Mouse (Mus musculus): ENCODE data around the gene Khsrp. TPM values are rescaled to one million over a fixed set of nuclear protein-coding genes. Genes with fewer than 3 reads are reported as not detected.

The Khsrp gene
- 47.0 and 48.8 TPM in 2 replicates for polyA plus RNA-seq (2016; fragmentation: Nextera tagmentation; extraction: Ambion mirVana)

DNA sequence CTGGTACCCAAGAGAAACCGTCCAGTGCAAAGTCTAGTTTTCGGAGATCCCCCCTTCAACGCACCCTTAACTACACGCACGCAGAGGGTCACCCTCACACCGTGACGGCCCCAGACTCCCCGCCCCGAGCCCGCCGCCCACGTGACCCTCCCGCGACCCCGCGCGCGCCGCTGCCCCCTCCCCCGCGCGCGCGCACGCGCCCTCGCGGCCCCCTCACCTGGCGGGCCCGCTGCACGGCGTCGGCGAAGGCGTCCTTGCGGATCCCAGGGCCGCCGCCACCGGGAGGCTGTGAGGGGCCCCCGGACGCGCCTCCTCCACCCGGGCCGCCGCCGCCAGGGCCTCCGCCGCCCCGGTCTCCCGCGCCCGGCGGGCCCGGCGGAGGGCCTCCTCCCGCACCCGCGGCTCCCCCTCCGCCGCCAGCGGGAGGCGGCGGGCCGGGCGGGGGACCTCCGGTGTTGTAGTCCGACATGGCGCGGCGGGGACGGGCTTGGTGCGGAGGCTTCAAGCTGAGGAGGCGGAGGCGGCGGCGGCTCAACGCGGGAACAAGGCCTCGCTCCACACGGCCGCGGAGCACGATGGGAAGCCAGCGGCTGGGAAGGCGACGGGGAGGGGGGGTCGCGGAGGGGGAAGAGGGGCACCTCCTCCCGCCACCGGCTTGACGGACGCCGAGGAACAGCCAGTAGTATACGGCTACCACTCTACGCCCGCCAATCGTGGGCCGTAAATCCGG, at the start of gene Khsrp:
Gene Khsrp, minus strand, starts transcription at position 592 of the 730 bp plus-strand sequence.
- peak within 1 kb of the TSS; percentile 100 for H3K27ac ChIP-seq
- H3K27me3 ChIP-seq (ENCODE audit: low read depth, poor library complexity, severe bottlenecking) = no peaks in the 10 kb centered on the region
- peak within 1 kb of the TSS; percentile 90 for H3K4me3 ChIP-seq
- H3K36me3 ChIP-seq = peaks cover 35% of the 10 kb centered on the region
- peaks cover 18% of the 10 kb centered on the region for H3K4me1 ChIP-seq
- no peaks in the 10 kb centered on the region for H3K9me3 ChIP-seq (replicated peaks)
- WGBS = under 1% methylated on average over 83 of the region's 99 CpGs
- peak; percentile 95 for DNase-seq (ENCODE audit: low spot score)

DNA sequence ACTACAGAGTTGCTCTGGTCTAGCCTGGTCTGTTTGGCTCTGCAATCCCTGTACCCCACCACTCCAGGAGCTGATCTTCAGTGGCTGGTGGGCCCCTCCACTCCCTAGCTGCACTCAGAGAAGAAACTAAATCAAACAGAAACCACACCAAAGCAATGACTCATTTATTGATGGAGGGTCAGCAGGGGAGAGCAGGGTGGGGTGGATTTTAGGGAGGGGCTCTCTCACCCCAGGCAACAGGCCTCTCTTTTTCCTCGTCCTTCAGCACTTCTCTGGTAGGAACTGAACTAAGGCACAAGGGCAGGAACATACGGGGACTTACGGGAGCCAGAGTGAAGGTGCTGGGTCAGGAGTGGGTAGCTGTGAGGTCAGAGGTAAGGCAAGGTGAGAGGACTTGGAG, 48.6 kb upstream of the Khsrp start:
- H3K9me3 ChIP-seq (replicated peaks) = no peaks in the 10 kb centered on the region
- no peak overlapping the region for H3K4me3 ChIP-seq
- WGBS = 74% methylated on average over 3 of the region's 3 CpGs
- H3K27ac ChIP-seq = no peak overlapping the region
- H3K36me3 ChIP-seq = no peaks in the 10 kb centered on the region
- no peaks in the 10 kb centered on the region for H3K27me3 ChIP-seq (ENCODE audit: low read depth, poor library complexity, severe bottlenecking)
- DNase-seq (ENCODE audit: low spot score) = no peak
- H3K4me1 ChIP-seq = peaks cover 6% of the 10 kb centered on the region

DNA sequence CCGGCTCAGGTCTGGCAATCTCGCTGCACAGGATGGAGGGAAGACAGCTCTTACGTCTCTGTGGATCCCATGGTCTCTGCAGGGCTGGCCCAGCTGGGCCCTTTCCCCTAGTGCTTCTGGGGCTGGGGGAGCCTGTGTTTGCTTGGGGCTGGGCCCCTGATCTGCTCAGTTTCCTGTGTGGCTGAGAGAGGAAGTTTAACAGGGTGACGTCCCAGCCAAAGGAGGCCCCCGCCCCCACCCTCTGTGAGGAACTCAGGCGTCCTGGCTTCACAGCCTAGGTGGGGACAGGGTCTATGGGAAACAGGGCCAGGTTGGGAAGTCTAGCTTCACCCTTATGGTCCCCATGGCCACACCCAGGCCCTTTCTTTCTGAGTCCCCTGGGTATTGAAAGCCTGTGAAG, 47.0 kb upstream of the Khsrp start, which contains the start of gene Dennd1c:
Gene Dennd1c, minus strand, starts transcription at position 179 of the 400 bp plus-strand sequence.
- Histone ChIP-seq H3K27ac (no peak within 1 kb of the TSS), H3K36me3 (no peaks in the 10 kb centered on the region), H3K4me1 (peaks cover 6% of the 10 kb centered on the region), H3K4me3 (no peak within 1 kb of the TSS), H3K9me3 (replicated peaks) (no peaks in the 10 kb centered on the region), H3K27me3 (ENCODE audit: low read depth, poor library complexity, severe bottlenecking) (0 out of 2 replicates have a peak, but pooled peaks cover 8% of the 10 kb centered on the region)
- no peak for DNase-seq (ENCODE audit: low spot score)
- 52% methylated on average over 6 of the region's 6 CpGs for WGBS

DNA sequence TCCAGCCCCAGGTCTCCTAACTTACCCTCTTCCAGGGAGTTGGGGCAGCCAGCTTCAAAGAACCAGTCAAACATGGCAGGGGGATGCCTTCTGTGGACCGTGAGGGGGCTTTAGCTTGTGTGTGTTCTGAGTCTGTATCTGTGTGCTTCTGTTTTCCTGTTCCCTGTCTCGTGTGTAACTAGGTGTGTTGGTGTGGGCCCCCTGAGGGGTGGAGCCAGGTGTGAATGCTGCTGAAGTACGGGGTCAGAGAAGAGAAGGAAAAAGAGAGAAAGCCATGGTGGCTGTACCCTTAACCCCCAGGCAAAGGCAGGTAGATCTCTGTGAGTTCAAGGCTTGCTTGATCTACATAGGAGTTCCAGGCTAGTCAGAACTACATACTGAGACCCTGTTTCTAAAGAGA, 45.6 kb upstream of the Khsrp start:
- 47% methylated on average over 3 of the region's 3 CpGs for WGBS
- H3K27me3 ChIP-seq (ENCODE audit: low read depth, poor library complexity, severe bottlenecking) = peaks cover 16% of the 10 kb centered on the region
- no peak overlapping the region for H3K4me3 ChIP-seq
- no peak for DNase-seq (ENCODE audit: low spot score)
- H3K4me1 ChIP-seq = peaks cover 6% of the 10 kb centered on the region
- H3K36me3 ChIP-seq = no peaks in the 10 kb centered on the region
- H3K27ac ChIP-seq = no peak overlapping the region
- H3K9me3 ChIP-seq (replicated peaks) = no peaks in the 10 kb centered on the region

- DNase-seq (ENCODE audit: low spot score) = peak; percentile 42
- no peaks in the 10 kb centered on the region for H3K9me3 ChIP-seq (replicated peaks)
- peaks cover 7% of the 10 kb centered on the region for H3K4me1 ChIP-seq
- no peak overlapping the region for H3K27ac ChIP-seq
- 5% methylated on average over 11 of the region's 11 CpGs for WGBS
- H3K4me3 ChIP-seq = no peak overlapping the region
- H3K27me3 ChIP-seq (ENCODE audit: low read depth, poor library complexity, severe bottlenecking) = peaks cover 63% of the 10 kb centered on the region
- no peaks in the 10 kb centered on the region for H3K36me3 ChIP-seq
These were observed 39.4 kb upstream of the Khsrp start for GRCm38 (mm10) chr17:57070699-57071098.

DNA sequence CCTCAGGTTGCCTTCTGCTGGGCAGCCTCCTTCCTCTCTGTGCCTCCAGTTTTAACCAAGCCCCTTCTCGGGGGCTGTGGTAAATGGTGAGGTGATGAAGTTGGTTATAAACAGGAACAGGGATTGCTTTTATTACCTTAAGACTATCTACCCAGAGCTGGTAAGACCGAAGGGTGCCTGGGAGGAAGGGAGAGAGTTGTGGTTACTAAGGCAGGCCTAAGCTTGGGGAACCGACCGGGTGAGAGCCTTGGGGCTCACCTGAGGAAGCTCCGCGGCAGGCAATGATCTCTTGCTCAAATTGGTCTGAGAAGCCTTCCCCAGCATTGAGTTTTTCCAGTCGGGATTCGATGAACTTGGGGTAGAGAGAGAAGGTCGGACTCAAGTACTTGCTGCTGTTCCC, 39.0 kb upstream of the Khsrp start:
- H3K9me3 ChIP-seq (replicated peaks) = no peaks in the 10 kb centered on the region
- H3K27ac ChIP-seq = no peak overlapping the region
- peaks cover 68% of the 10 kb centered on the region for H3K27me3 ChIP-seq (ENCODE audit: low read depth, poor library complexity, severe bottlenecking)
- H3K4me3 ChIP-seq = no peak overlapping the region
- DNase-seq (ENCODE audit: low spot score) = no peak
- peaks cover 7% of the 10 kb centered on the region for H3K4me1 ChIP-seq
- H3K36me3 ChIP-seq = no peaks in the 10 kb centered on the region
- WGBS = 9% methylated on average over 9 of the region's 9 CpGs

DNA sequence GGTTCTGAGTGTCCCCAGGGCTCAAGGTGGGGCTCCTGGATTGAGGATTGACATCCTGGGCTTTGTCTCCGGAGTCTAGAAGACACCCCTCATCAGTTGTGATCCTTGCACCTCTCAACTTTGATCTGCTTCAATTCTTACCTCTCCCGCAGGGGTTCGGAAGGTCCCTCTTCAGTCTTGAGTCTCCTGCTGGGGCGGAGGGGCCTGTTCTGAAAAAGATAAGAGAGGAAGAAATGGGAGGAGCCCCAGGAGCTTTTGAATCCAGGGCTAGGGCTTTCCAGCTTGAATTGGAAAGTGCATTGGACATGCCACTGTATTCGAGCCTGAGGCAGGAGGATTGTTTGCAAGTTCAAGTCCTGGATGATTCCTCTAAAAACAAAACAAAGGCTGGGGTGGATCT, 35.6 kb upstream of the Khsrp start:
- Histone ChIP-seq H3K4me1 (peaks cover 15% of the 10 kb centered on the region), H3K27me3 (ENCODE audit: low read depth, poor library complexity, severe bottlenecking) (peaks cover 84% of the 10 kb centered on the region), H3K36me3 (no peaks in the 10 kb centered on the region), H3K9me3 (replicated peaks) (no peaks in the 10 kb centered on the region), H3K27ac (no peak overlapping the region), H3K4me3 (no peak overlapping the region)
- DNase-seq (ENCODE audit: low spot score) = no peak
- WGBS = 66% methylated on average over 5 of the region's 5 CpGs

- 5% methylated on average over 8 of the region's 8 CpGs for WGBS
- H3K27me3 ChIP-seq (ENCODE audit: low read depth, poor library complexity, severe bottlenecking) = peaks cover 86% of the 10 kb centered on the region
- no peak for DNase-seq (ENCODE audit: low spot score)
These were observed 31.7 kb upstream of the Khsrp start for GRCm38 (mm10) chr17:57063031-57063430.

GRCm38 (mm10) chr17:57062548-57062947, 31.2 kb upstream of the Khsrp start:
- Histone ChIP-seq H3K27me3 (ENCODE audit: low read depth, poor library complexity, severe bottlenecking) (peaks cover 90% of the 10 kb centered on the region), H3K27ac (no peak overlapping the region), H3K4me1 (peaks cover 25% of the 10 kb centered on the region), H3K9me3 (replicated peaks) (no peaks in the 10 kb centered on the region), H3K4me3 (peak overlapping the region; percentile 32), H3K36me3 (no peaks in the 10 kb centered on the region)
- under 1% methylated on average over 22 of the region's 22 CpGs for WGBS
- no peak for DNase-seq (ENCODE audit: low spot score)

More at GRCm38 (mm10) chr17:57063031-57063430, 31.7 kb upstream of the Khsrp start:
- Histone ChIP-seq H3K27ac (no peak overlapping the region), H3K9me3 (replicated peaks) (no peaks in the 10 kb centered on the region), H3K4me1 (peaks cover 25% of the 10 kb centered on the region), H3K4me3 (no peak overlapping the region), H3K36me3 (no peaks in the 10 kb centered on the region)

GRCm38 (mm10) chr17:57062011-57062521, 30.7 kb upstream of the Khsrp start:
- WGBS = 1% methylated on average over 39 of the region's 39 CpGs
- Histone ChIP-seq H3K4me1 (peaks cover 25% of the 10 kb centered on the region), H3K27ac (no peak overlapping the region), H3K27me3 (ENCODE audit: low read depth, poor library complexity, severe bottlenecking) (peaks cover 87% of the 10 kb centered on the region), H3K4me3 (peak overlapping the region; percentile 32), H3K36me3 (no peaks in the 10 kb centered on the region), H3K9me3 (replicated peaks) (no peaks in the 10 kb centered on the region)
- no peak for DNase-seq (ENCODE audit: low spot score)

DNA sequence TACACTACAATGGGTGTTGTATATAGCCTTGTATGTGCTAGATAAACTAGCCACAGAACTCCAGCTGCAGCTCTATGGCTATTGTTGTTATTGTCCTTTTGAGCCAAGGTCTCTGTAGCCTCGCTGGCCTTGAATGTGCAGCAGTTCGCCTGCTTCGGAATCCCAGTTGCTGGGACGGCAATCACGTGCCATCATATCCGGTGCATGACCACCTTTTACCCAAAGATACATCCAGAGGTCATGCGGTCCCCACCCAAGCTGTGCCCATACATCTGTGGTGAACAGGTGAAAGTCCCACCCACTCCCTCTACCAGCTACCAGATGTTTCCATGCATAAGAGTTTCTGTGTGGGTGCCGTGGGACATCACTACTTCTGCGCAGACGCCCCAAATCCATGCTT, 29.7 kb upstream of the Khsrp start:
- peak overlapping the region; percentile 78; the same call in 1 of the 2 replicates for H3K4me3 ChIP-seq
- H3K4me1 ChIP-seq = peaks cover 25% of the 10 kb centered on the region
- H3K27ac ChIP-seq = no peak overlapping the region
- peaks cover 79% of the 10 kb centered on the region for H3K27me3 ChIP-seq (ENCODE audit: low read depth, poor library complexity, severe bottlenecking)
- peak; percentile 34 for DNase-seq (ENCODE audit: low spot score)
- H3K36me3 ChIP-seq = no peaks in the 10 kb centered on the region
- no peaks in the 10 kb centered on the region for H3K9me3 ChIP-seq (replicated peaks)
- WGBS = 47% methylated on average over 10 of the region's 10 CpGs

DNA sequence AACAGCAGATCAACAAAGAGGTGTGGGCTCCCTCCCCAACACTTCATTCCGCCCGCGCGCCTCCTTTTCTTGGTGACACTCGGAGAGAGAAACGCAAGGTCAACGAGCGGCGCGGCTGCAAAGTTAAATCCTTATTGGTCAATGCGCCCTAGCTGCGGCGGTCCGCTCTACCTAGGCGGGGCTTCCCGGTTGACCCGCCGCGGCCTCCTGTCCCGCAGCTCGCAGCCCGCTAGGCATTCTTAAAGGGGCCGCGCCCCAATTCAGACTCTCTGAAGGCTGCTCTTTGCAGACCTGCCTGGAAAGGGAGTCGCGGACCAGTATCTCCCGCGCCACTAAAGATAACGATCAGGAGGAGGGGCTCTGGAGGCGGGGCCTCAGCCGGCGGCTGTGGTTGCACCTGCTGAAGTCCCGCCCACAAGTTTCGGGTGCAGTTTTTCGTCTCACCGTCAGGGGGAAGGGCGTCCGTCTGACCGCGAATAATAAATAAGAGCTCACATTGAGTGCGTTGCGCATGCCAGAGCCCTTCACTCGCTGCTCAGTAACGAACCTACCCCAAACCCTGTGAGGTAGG, 29.0 kb upstream of the Khsrp start:
- WGBS = under 1% methylated on average over 44 of the region's 44 CpGs
- Histone ChIP-seq H3K27ac (no peak overlapping the region), H3K36me3 (no peaks in the 10 kb centered on the region), H3K4me1 (peaks cover 25% of the 10 kb centered on the region), H3K4me3 (peak overlapping the region; percentile 78), H3K27me3 (ENCODE audit: low read depth, poor library complexity, severe bottlenecking) (peaks cover 71% of the 10 kb centered on the region), H3K9me3 (replicated peaks) (no peaks in the 10 kb centered on the region)
- peak; percentile 90 for DNase-seq (ENCODE audit: low spot score)

GRCm38 (mm10) chr17:57059486-57059977, 28.2 kb upstream of the Khsrp start, which contains the start of gene Slc25a23:
Slc25a23 (minus strand) TSS chr17:57059863.
- H3K27me3 ChIP-seq (ENCODE audit: low read depth, poor library complexity, severe bottlenecking) = peaks cover 63% of the 10 kb centered on the region
- H3K36me3 ChIP-seq = no peaks in the 10 kb centered on the region
- peak within 1 kb of the TSS; percentile 78 for H3K27ac ChIP-seq
- no peaks in the 10 kb centered on the region for H3K9me3 ChIP-seq (replicated peaks)
- DNase-seq (ENCODE audit: low spot score) = peak; percentile 85
- H3K4me3 ChIP-seq = peak within 1 kb of the TSS; percentile 78
- peaks cover 25% of the 10 kb centered on the region for H3K4me1 ChIP-seq
- WGBS = under 1% methylated on average over 39 of the region's 45 CpGs
